Mouse (Mus musculus) cerebellum, adult 2 months (tissue): ENCODE data around the gene Scn1b.

ENCODE experiments used
- CTCF ChIP-seq: fragments of 200-500 bp; IDR thresholded peaks from 2 replicates; pipeline ENCODE4 v1.5.1; 2011; ENCODE audit warnings: low read depth, mild to moderate bottlenecking, control low read depth, low read length, moderate library complexity, borderline replicate concordance; ENCODE audit not compliant: insufficient read depth
- POLR2A ChIP-seq: fragments of 200-500 bp; IDR thresholded peaks from 2 replicates; pipeline ENCODE4 v1.6.1; 2011; ENCODE audit warnings: low read length, control low read depth, borderline replicate concordance; ENCODE audit not compliant: insufficient read depth

DNA sequence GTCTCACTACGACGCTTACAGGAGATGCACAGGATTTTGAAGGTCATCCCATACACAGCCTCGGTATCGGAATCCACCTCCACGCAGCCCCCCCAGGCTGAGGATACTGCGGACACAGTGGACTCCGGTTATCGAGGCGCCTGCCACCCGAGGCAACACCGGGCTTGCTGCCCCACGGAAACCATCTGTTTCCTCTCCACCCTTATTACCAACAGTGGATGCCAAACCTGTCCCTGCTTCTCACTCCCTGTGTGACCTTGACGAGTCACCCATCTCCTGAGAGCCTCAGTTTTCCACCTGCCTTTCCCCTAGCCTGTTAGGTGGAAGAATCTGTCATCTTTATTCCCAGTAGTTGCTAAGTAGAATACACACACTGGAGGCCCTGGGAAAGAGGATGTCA, 1.7 kb downstream of the Scn1b start:
- TF ChIP-seq CTCF (no peak), POLR2A (peak; percentile 50; the same call in 1 of the 2 replicates)
